Mouse (Mus musculus): ENCODE results near the gene Babam1.

The Babam1 gene

GRCm38 (mm10) chr8:71396639-71397305 is at the start of gene Babam1:
Gene Babam1 (plus strand): TSS chr8:71396861.
- peak; percentile 99 for DNase-seq (ENCODE audit: low read depth, low spot score)

- no peak for DNase-seq (ENCODE audit: low read depth, low spot score)
Observed at GRCm38 (mm10) chr8:71351117-71351516, 45.5 kb upstream of the Babam1 start.

- peak; percentile 26 for DNase-seq (ENCODE audit: low read depth, low spot score)
Observed at GRCm38 (mm10) chr8:71351520-71351919, 45.1 kb upstream of the Babam1 start.

GRCm38 (mm10) chr8:71358026-71358425 is 38.6 kb upstream of the Babam1 start:
- no peak for DNase-seq (ENCODE audit: low read depth, low spot score)

GRCm38 (mm10) chr8:71366771-71367528 is 29.7 kb upstream of the Babam1 start, which contains the start of gene Use1:
Gene Use1 (plus strand): TSS chr8:71366848.
- DNase-seq (ENCODE audit: low read depth, low spot score), result peak; percentile 98

GRCm38 (mm10) chr8:71367529-71368176 is 29.0 kb upstream of the Babam1 start:
- no peak for DNase-seq (ENCODE audit: low read depth, low spot score)

- DNase-seq (ENCODE audit: low read depth, low spot score), result no peak
Observed at GRCm38 (mm10) chr8:71368366-71368765, 28.3 kb upstream of the Babam1 start.

GRCm38 (mm10) chr8:71369040-71369718 is 27.5 kb upstream of the Babam1 start:
- DNase-seq (ENCODE audit: low read depth, low spot score), result no peak

- peak; percentile 42 for DNase-seq (ENCODE audit: low read depth, low spot score)
Observed at GRCm38 (mm10) chr8:71370711-71371235, 25.9 kb upstream of the Babam1 start.

- DNase-seq (ENCODE audit: low read depth, low spot score), result peak; percentile 99
Observed at GRCm38 (mm10) chr8:71371236-71371848, 25.3 kb upstream of the Babam1 start, which contains the start of gene Ocel1. Gene Ocel1 (plus strand): TSS chr8:71371298.

- no peak for DNase-seq (ENCODE audit: low read depth, low spot score)
Observed at GRCm38 (mm10) chr8:71372427-71372826, 24.2 kb upstream of the Babam1 start.

- no peak for DNase-seq (ENCODE audit: low read depth, low spot score)
Observed at GRCm38 (mm10) chr8:71373000-71373399, 23.7 kb upstream of the Babam1 start.

GRCm38 (mm10) chr8:71374616-71375206 is 21.9 kb upstream of the Babam1 start:
- no peak for DNase-seq (ENCODE audit: low read depth, low spot score)

GRCm38 (mm10) chr8:71375581-71376422 is 20.9 kb upstream of the Babam1 start:
- peak; percentile 86 for DNase-seq (ENCODE audit: low read depth, low spot score)

GRCm38 (mm10) chr8:71376423-71377030 is 20.1 kb upstream of the Babam1 start:
- DNase-seq (ENCODE audit: low read depth, low spot score), result no peak

- DNase-seq (ENCODE audit: low read depth, low spot score), result no peak
Observed at GRCm38 (mm10) chr8:71379008-71379407, 17.7 kb upstream of the Babam1 start.

GRCm38 (mm10) chr8:71379512-71380075 is 17.1 kb upstream of the Babam1 start:
- no peak for DNase-seq (ENCODE audit: low read depth, low spot score)

GRCm38 (mm10) chr8:71380178-71381171 is 16.2 kb upstream of the Babam1 start:
- DNase-seq (ENCODE audit: low read depth, low spot score), result no peak

Measured in brain, adult 2 months (tissue).